Mouse (Mus musculus) retina, embryonic 14.5 days (tissue): ENCODE measurements at regions not wholly inside any gene's neighbourhood (a gene's known extent, or its start where the extent isn't known, plus 50 kb on each side); places are given as distances from the start of the nearest gene placed in this dataset.

Experiments
- DNase-seq: peaks from one replicate; pipeline ENCODE4 v3.0.0-alpha.2; 2015; ENCODE audit warnings: low spot score

DNA sequence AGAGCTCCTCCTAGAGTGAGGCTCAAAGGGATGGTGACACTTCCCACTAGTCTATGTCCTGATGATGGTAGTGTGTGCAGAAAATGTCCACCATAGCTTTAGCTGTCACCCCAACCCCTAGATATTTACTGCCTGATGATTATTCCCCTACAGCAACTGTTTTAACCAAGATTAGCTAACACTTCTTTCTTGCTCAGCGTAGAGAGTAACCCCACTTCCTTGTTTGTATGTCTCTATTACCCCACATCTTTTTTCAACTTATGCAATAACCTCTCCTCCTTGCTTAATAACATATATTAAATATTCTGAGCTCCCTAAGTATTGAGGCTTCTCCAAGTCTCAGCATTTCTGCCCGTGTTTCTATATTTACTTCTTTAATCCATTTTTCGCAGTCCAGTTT is 404.2 kb upstream of the Cntn3 start:
- DNase-seq = no peak

DNA sequence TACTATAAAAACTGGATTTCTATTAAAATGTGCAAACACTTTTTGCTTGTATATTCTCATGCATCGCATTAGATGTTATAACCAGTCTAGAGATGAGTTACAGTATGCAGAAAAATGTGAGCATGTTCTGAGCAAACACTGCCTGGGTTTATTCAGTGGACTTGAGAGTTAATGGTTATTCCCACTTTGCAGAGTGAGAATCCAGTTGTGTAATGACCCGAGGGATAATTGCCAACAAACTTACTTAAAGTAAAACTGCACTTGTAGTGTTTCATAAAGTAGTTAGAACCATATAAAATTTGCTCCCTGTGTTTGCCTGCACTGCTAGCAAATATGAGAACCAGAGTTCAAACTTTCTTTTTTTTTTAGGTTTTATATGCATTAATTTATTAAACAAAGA is 450.4 kb upstream of the Cntn3 start:
- no peak for DNase-seq

DNA sequence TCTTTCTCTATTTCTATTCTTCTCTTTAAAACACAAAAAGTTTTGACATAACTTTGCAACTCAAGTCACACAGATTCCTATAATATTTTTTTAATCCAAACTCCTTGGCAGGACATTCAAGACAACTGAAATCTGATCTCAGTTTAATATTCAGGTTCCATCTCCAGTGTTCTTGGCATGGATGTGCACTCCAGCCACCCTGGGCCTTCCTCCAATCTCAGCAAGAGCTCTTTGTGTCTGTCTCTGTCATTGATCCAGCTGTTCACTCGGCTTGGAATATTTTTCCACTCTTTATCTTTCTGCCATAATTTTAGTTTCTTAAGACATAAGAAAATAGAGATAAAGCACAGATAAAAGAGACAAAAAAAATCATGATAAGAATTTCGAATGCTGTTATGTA is 451.1 kb upstream of the Cntn3 start:
- no peak for DNase-seq

DNA sequence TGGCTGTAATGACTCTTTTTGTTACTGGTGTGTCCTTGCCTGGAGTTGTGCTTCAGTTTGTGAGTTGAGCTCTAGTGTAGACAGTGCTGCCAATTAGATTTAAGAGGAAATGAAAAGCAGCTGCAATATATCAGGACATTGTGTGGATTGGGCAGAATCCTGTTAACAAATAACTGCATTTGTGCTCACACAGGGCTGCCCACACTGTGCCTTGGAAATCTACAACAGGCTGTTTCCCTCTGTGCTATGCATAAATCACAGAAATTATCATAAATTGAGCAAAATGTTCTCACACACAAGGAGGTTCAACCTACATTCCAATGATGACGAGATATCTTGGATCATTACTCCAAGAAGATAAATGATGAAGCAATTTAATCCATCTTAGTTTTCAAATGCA is 455.2 kb upstream of the Cntn3 start:
- DNase-seq = no peak

DNA sequence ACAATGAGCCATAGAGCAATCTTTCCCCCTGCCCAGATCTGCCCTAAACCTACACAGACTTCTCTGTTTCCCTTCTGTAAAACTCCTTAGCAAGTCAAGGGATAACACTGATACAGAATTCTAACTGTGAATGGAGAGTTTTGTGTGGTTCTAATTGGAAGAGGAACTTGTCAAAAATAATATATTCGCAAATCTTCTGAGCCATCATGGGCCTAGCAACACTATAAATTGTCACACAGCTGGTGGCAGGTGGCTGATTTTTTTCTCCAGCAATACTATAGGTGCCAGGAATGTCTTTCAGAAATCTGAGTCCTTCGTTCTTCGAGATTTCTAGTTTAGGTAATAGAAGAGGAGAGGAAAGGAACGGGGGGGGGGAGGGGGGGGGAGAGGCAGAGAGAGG is 460.5 kb upstream of the Cntn3 start:
- DNase-seq = no peak

DNA sequence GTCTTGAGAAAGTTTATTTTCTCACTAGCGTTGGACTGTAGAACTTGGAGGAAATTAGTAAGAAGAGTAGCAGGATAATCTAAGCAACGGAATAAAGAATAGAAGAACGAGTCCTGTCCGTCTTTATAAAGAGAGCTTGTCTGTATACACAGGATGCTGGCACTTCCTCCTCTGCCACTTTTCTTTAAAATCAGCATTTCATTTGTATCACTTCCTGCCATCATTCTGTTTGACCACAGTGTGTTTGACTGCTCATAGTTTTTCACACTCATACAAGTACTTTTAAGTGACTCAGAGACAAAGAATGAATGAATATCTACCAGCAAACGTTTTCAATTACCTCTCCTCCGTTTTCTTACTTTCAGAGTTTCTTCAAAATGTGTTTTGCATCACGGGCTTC is 461.0 kb upstream of the Cntn3 start:
- no peak for DNase-seq

DNA sequence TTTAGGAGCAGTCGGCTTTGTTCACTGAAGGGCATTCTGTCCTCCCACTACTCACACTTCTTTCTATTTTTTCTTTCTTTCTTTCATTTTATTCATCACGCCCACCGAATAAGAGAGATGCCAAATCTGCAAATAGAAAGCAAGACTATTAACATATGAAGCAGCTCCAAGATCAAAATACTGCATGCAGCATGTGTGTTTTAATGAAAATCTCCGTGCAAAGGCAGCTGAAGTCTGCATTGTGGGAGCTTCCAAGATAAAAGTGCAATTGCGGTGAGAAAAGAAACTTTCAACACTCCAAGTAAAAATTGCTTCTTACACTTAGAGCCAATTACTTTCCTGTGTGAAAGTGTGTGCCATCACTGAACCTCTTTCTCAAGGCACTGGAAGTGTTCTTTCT is 449.8 kb upstream of the Chl1 start:
- no peak for DNase-seq

DNA sequence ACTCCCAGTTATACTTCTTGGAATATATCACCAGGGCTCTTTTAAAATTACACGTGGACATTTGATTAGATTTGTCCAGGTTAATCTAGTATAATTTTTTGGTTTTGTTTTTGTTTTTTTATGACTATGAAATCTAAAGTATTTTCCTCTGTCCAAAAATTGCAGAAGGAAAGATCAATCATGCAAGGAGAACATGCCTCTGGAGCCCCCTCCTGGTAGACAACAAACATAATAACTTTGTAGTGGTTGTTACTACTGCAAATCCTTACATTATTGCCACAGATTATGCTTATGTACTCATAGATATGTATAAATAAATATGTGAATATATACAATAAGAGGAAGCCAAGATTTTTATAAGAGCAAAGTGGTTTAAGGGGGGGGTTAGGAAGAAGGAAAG is 404.2 kb upstream of the Chl1 start:
- DNase-seq = peak; percentile 7

DNA sequence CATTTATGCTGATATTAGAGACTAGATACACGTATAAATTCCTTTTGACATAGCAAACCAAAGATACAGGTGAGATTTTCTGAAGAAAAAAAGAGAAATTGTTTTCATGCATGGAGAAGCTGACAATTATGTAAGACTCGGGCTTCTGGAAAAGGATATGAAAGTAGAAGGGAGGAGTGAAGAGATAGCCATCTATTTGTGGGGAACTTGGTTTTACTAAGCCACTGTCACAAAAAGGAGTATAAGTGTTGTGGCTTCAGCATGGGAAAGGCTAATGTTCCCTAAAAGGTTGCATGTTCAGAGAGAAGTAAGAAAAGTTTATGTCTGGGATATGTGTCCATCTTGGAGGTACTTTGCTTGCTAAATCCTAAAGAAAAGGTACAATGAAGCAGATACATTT is 390.8 kb upstream of the Chl1 start:
- DNase-seq = no peak

DNA sequence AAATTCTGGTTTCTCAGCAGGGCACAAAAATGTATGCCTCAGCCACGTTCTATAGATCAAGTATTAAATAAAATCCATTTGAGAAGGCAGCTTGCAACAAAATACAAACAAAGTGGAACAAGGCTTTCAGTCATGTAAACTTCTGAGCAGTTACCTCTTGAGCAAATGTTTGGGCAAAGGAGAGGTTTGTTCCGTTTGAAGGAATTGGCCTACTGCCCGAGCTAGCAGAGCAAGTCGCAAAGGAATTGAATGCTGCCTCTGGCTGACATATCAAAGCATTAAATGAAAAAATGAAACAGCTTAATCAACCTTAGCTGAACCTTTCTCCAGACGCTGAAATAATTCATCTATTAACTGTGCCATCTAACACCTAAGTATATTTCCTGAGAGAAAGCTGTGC is 369.5 kb upstream of the Chl1 start:
- no peak for DNase-seq

DNA sequence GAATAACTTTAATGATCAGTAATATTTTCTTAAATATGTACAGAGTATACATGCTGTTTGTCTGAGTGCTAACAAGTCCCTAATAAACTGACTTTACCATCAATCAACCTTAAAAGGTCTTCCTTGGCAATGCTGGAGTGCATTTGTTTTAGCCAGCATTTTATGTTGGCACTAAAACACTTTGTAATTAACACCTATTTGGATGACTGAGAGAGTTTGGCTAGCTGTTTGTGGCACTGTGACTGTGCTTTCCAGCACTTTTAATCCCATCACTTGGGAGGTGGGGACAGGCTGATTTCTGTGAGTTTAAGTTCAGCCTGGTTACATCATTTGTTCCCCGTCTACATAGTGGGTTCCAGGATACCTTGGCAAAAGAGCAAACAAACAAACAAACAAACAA is 332.5 kb upstream of the Chl1 start:
- no peak for DNase-seq

DNA sequence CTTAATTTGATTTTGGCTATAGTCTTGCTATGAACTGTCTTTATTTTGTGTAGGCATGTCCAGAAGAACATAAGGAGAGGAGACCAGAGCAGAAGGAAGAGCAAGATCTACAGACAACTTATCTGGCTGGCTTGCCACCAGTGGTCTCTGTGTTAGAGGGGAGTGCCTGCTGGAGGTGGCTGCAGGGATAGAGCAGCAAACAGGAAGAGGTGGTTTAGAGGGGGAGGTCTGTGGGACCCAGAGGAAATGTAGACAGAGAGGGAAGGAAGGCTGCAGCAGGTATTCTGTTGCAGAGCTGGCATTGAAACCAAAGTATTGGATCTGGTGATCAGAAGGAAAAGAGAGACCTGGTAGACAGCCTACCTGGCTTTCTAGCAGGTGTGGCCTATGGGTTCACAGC is 327.0 kb upstream of the Chl1 start:
- no peak for DNase-seq

DNA sequence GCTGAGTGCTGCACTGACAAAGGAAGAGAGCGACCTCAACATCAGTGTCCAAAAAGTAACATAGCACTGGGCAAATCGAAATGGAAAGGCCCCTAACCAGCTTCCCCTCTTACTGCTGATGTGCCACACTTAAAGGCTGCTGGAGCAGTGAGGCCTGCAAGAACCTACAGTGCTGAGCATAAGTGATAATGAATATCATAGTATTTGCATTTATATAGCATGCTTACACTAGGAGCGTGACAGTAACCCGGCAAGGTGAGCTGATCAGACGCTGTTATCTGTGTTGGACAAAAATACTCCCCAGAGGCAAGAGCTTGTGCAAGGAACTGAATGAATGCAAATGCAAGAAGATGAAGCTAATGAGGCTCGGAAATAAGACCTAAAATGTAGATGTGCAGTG is 313.5 kb upstream of the Chl1 start:
- DNase-seq = no peak

DNA sequence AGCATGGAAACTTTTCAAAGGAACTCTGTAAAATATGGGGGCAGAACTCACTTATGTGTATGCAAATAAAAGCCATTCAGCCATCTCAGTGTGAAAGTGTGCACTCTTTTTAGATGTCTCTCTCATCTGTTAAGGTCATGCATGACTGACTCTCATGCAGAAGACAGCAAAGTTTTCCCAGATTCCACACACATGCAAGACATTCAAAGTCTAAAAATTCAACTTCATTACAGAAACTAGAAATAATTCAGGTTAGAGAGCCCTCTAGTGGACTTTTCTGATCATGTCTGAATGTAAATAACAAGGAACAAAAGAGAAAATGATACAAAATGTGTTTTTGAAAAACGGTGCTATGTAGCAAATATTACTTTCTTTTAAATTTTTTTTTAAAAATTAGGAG is 308.8 kb upstream of the Chl1 start:
- peak; percentile 83 for DNase-seq

DNA sequence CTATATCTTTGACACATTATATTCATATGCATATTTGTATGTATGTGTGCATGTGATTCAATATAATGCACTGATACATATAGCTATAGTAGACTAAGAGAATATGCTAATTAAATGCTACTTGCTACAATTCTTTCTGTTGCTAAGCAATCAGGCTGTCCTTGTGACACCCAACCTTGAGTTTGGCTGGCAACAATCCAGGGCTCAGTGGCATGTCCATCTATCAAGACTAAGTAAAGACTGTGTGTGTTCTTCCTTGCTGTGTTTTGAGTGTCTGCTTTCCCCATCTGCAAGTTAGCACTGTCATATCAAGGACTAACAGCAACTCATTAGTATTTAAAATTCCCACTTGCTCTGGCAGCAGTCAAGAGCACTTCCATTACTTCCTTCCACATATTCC is 301.2 kb upstream of the Chl1 start:
- DNase-seq = peak; percentile 7

DNA sequence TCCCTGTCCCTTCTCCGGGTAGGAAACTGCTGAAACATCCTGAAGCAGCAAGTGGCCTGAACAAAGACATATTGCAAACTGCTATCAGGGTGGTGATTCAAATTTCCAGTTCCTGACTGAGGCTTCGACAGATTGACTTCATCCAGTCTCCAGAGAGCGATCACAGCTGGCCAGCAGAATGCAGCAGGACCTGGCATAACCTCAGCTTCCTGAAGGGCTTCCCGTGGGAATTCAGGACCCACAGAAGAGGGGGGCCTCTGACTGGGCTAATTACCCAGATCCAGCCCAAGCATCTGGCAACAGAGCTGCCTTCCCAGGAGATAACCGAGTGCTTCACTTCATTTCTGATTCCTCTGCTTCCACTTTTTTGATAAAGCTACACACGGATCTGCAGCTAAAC is 297.2 kb upstream of the Chl1 start:
- peak; percentile 42 for DNase-seq

DNA sequence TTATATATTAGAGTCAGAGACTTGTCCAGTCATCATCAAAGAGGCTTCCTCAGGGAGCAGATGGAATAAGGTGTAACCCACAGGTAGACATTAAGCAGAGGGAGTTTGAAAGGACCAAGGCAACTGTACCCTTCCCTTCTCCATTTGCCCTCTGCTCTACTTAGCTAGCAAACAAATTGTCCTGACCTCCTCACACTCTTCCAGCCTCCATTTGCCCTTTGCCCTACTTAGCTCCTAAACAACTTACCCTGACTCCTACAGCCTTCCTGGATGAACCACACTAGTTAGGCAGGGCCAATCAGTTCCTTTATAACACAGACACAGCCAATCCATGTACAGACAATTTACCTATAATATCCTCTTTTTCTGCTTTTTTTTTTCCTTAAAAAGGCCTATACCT is 273.5 kb upstream of the Chl1 start:
- no peak for DNase-seq

DNA sequence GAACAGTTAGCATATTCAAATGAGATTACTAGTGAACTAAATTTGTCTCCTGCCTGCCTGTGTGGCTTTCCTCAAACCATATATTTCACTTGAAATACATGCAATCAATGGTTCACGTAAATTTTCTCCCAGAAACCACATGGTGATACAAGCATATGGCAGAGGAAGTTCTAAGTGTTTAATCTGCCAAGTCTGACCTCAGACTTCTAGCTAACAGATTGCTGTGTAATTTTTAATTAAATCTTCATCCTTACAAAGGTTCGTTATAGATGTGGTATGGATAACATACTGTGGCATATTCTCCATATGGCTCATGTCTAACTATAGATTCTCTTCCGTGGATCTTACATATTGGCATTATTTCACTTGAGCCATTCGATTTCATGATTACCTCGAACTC is 241.4 kb upstream of the Chl1 start:
- no peak for DNase-seq

DNA sequence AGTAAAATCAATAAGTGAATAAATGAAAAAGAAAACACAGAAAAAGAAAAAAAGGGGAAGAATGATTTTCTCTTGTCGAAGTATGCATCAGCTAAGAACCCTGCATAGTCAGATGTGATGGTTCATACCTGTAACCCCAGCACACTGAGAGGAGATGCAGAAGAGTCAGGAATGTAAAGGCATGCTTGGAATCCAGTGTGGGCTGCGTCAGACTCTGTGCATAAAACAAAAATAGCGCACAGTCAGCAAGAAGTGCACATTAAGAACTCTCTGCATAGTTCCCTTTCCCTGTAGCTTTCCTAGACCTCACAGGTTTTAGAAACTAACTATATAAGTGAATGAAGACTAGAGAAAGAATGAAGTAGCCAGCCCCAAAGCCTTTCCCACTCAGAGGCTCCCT is 238.2 kb upstream of the Chl1 start:
- no peak for DNase-seq

DNA sequence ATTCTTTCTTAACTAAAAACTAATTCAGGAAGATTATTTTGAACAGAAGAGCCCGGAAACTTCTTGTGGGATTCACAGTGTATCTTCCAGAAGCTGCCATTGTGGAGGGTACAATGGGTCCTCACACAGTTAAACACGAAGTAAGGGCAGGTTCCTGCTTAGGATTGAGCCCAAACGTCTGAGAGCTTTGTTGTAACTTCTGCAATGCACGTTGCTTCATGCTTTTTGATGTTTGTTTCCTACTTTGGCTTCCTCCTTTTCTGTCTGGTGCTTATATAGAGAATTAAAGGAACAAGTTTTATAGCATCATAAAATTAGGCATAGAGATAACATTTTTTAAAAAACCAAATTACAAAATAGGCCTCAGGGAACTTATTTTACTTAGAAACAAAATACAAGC is 235.3 kb upstream of the Chl1 start:
- DNase-seq = no peak

DNA sequence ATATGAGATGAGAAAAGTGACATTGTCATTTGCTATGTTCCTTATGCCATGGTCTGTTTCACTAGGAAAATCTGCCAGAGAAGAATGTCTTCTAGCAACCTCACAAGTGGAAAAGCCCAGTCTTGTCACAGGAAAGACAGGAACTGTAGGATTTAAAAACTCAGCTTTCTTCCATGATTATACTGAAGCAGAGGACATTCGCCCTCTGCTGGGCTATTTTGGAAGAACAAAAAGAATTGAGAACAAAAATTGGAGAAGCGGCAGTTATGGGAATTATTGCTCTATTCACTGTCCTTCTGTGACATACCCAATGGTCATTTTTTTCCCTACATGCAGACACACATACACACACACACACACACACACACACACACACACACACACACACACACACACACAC is 234.9 kb upstream of the Chl1 start:
- DNase-seq = peak; percentile 72

DNA sequence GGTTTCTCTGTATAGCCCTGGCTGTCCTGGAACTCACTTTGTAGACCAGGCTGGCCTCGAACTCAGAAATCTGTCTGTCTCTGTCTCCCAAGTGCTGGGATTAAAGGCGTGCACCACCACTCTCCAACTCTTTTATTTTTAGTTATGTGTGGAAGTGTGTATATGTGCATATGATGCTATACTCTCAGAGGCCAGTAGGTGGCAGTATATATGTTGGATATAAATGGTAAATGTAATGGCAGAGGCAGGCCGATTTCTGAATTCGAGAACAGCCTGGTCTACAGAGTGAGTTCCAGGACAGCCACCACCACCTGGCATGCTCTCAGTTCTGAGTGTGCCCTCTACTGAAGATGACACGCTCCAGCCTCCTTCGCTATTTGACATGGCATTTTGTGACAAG is 214.4 kb upstream of the Chl1 start:
- no peak for DNase-seq

DNA sequence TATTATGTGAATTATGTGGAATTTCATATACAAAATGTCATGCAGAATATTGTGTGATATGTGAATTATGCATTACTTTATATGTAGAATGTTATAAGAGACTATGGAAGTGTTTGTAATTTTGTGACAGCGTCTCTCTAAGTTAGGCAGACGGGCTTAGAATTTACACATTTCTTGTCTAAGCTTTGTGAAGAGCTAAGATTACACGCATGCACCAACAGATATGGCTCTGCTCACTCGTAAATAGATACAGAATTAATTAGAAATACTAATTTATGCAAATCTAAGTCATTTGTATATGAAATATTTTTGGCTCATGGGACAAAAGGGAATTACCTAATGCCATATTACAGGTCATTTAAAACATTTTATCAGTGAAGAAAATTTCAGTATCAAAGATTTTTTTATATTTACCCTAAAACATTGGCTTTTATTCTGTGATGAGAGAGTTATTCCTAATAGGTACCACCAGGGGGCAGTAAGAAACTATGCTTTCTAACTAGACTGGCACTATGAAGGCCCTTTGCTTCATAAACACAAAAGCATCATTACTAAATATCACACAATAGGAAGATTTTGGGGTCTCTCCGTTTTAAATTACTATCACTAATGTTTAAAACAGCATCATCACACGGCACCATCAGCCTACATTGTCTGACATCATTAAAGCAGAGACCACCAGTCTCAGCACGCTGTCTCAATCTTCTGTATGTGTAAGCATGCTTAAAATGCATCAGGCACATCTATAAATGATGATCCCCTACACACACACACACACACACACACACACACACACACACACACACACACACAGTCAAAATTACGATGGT is 203.8 kb upstream of the Chl1 start:
- peak; percentile 89 for DNase-seq

DNA sequence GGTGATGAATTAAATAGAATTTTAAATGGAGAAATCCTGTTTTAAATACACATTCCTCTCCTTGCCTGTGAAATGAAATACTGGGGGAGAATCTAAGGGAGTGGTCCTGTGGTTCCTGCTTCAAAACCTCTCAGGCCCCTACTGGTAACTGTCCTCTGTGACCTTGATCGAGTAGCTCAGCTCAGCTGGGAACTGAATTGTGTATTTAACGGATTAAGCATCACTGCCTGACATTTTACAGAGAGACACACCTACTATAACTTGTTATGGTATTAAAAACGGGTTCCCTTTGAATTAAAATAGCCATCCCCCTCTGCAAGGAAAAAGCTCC is 203.2 kb upstream of the Chl1 start:
- DNase-seq = no peak

DNA sequence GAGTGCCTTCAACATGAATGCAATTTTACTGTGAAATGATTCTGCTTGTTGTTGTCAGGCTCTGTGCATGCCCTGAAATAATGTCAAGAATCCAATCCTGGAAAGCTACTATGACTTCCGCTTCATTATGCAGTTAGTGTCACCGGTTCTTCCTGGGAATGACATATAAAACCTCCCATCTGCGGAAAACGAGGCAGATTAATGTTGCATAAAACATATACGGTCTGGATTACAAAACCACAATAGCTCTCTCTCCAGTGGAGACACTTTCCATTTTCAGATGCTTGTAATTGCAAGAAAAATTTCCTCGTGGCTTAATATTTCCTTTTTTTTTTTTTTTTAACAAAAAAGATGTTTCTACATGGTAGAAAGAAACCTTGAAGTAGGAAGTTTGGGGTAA is 198.2 kb upstream of the Chl1 start:
- no peak for DNase-seq
